Mouse (Mus musculus) midbrain, embryonic 14.5 days (tissue): ENCODE data around the gene Cmya5. TPM values are rescaled to one million over a fixed set of nuclear protein-coding genes. Genes with fewer than 3 reads are reported as not detected.

Source experiments
- ATAC-seq: fragments of 200-750 bp; cut with Nextera tagmentation; 2 replicates; pipeline ENCODE4 v1.8.0; 2017; ENCODE audit warnings: moderate number of reproducible peaks, moderate library complexity; ENCODE audit not compliant: low FRiP score, low TSS enrichment
- DNase-seq: peaks from one replicate; pipeline ENCODE4 v3.0.0-alpha.2; 2015
- H3K27ac ChIP-seq: fragments of 300-500 bp; sonication (generic); replicated peaks from 2 replicates; pipeline ENCODE4 v1.5.1; 2014; ENCODE audit warnings: mild to moderate bottlenecking, low read depth, low read length, moderate library complexity
- H3K27me3 ChIP-seq: fragments of 300-500 bp; sonication (generic); 2 replicates; pipeline ENCODE4 v1.6.1; 2014; ENCODE audit warnings: low read length, control low read depth, mixed read lengths; ENCODE audit not compliant: control insufficient read depth, insufficient read depth
- H3K36me3 ChIP-seq: fragments of 300-500 bp; sonication (generic); 2 replicates; pipeline ENCODE4 v1.6.1; 2014; ENCODE audit warnings: low read length, control low read depth; ENCODE audit not compliant: control insufficient read depth, insufficient read depth
- H3K4me1 ChIP-seq: fragments of 300-500 bp; sonication (generic); 2 replicates; pipeline ENCODE4 v1.6.1; 2014; ENCODE audit warnings: mild to moderate bottlenecking, antibody characterized with exemption, low read length, control low read depth; ENCODE audit not compliant: control insufficient read depth, insufficient read depth
- H3K4me2 ChIP-seq: fragments of 300-500 bp; sonication (generic); 2 replicates; pipeline ENCODE4 v1.6.1; 2014; ENCODE audit warnings: mild to moderate bottlenecking, low read length, moderate library complexity
- H3K4me3 ChIP-seq: fragments of 300-500 bp; sonication (generic); replicated peaks from 2 replicates; pipeline ENCODE4 v1.5.1; 2014; ENCODE audit warnings: low read depth, low read length
- H3K9ac ChIP-seq: fragments of 300-500 bp; sonication (generic); replicated peaks from 2 replicates; pipeline ENCODE4 v1.6.1; 2014; ENCODE audit warnings: mild to moderate bottlenecking, low read length, moderate library complexity
- H3K9me3 ChIP-seq: fragments of 300-500 bp; sonication (generic); 2 replicates; pipeline ENCODE4 v1.6.1; 2016; ENCODE audit warnings: low read length, control low read depth, mixed read lengths; ENCODE audit not compliant: control insufficient read depth
- whole genome bisulfite sequencing: fragments of 180-500 bp; shearing (Covaris S2); extraction: QIAGEN DNeasy Blood & Tissue Kit; methylation state at CpG from one replicate; pipeline ENCODE4 v1.1.7; 2014; 5-methylcytosine and 5-hydroxymethylcytosine counted together
- polyA plus RNA-seq: library from polyadenylated mRNA; unstranded; fragments of >200 nt; fragmentation: Nextera tagmentation; extraction: Ambion mirVana; gene quantifications from 2 replicates; pipeline ENCODE4 v1.2.1, GENCODE M21; 2014

Gene Cmya5
- polyA plus RNA-seq, 1 experiment from 2014 or later: 0.34 TPM

DNA sequence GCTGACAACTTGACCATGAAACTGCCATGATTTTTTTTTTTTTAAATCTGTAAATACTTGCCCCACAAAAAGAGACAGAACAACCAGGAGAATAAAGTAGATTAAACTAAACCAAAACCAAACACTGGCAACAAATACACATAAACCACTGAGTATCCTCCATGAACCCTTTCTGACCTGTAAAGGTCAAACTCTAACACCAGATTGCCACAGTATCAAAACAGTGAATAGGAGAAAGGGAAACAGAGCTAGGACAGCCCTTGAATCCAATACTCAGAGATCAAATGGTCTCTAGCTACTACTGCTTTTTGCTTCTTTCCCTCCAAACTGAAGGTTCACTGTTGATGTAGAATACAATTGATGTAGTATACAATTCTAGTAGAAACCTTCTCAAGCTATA is 33.0 kb upstream of the Cmya5 start:
- no peak for ATAC-seq
- no peaks in the 10 kb centered on the region for H3K4me1 ChIP-seq

DNA sequence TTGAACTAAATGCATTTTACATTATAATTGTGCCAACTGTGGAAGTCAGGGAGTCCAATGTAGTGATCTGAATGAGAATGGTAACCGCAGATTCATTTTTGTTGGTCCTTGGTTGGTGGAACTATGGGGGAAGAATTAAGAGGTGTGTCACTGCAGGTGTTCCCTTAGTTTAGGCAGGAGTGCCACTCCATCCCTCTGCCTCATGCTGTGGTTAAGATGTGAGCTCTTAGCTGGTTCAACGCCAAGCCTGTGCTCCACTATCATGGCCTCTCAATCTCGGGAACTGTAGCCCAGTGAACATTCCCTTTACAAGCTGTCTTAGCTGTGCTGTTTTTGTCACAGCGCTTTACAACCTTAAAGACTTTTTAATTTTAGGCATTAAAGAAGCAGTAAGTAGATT is 18.8 kb upstream of the Cmya5 start:
- ATAC-seq (no peak), DNase-seq (no peak)
- H3K27me3 ChIP-seq: no peaks in the 10 kb centered on the region
- peaks cover 38% of the 10 kb centered on the region for H3K36me3 ChIP-seq
- H3K27ac ChIP-seq: no peak overlapping the region
- H3K9me3 ChIP-seq: no peaks in the 10 kb centered on the region
- H3K4me1 ChIP-seq: no peaks in the 10 kb centered on the region
- no peak overlapping the region for H3K4me2 ChIP-seq
- WGBS: 95% methylated on average over 4 of the region's 4 CpGs
- H3K4me3 ChIP-seq: no peak overlapping the region
- H3K9ac ChIP-seq: no peak overlapping the region

More for the DNA sequence above, 33.0 kb upstream of the Cmya5 start:
- no peaks in the 10 kb centered on the region for H3K9me3 ChIP-seq
- no peak overlapping the region for H3K27ac ChIP-seq
- H3K27me3 ChIP-seq: no peaks in the 10 kb centered on the region
- no peak overlapping the region for H3K4me3 ChIP-seq
- H3K4me2 ChIP-seq: no peak overlapping the region
- DNase-seq: no peak
- no peak overlapping the region for H3K9ac ChIP-seq
- H3K36me3 ChIP-seq: peaks cover 26% of the 10 kb centered on the region; the same call in 1 of the 2 replicates

DNA sequence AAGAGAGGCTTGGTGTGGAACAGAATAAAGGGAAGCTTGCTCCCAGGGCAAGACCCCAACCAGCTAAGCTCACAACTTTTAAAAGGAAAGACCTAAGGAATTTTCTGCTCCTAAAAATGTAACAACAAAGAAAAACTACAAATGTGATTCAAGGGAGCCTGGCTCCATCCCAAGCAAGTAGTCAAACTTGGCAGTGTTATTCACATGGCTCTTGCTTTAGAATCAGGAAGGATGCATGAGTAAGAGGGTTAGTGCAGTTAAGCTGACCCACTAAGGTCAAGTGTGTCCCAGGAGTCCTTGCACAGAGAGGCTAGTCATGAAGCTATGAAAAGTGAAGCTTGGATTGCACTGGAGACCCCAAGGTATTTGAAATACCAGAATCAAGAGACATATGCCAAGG is 17.9 kb upstream of the Cmya5 start:
- no peak overlapping the region for H3K9ac ChIP-seq
- H3K27ac ChIP-seq: no peak overlapping the region
- H3K27me3 ChIP-seq: no peaks in the 10 kb centered on the region
- peaks cover 37% of the 10 kb centered on the region for H3K36me3 ChIP-seq
- no peak for DNase-seq
- H3K4me1 ChIP-seq: no peaks in the 10 kb centered on the region
- no peak overlapping the region for H3K4me2 ChIP-seq
- H3K4me3 ChIP-seq: no peak overlapping the region
- no peaks in the 10 kb centered on the region for H3K9me3 ChIP-seq
- no peak for ATAC-seq

DNA sequence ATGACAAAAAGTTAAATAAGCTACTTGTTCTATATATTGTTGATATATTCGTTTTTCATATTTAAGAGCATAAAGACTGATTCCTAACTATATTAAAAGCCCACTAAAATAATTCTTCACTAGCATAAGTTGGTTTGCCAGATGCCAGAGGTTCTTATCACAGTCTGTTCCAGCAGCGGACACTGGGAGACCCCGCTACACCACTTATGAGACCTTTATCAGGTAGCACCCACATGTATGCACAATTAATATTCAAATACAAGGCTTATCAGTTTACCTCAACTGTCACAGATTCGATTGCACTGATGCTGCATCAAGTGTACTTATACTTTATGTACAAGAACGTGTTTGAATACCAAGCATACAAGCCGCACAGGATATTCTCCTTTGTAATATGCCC is 13.7 kb upstream of the Cmya5 start:
- WGBS: 95% methylated on average over 6 of the region's 6 CpGs
- Histone ChIP-seq H3K9ac (no peak overlapping the region), H3K4me2 (no peak overlapping the region)

DNA sequence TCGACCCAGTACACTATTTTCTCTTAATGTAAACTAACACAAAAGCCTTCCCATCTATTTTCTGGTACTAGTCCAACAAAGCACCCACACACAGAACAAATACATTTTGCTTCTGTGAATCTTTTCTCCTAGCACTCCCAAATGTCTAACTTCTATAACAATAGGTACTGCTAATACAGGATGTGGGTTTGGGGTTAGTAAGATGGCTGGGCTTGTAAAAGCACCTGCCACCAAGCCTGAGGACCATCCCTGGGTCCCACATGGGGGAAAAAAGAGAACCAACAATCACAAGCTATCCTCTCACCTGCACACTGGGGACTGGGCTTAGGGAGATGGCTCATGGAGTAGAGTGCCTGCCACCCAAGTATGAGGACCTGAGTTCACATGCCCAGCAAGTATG is 8.8 kb upstream of the Cmya5 start:
- H3K4me1 ChIP-seq: no peaks in the 10 kb centered on the region
- no peak overlapping the region for H3K4me2 ChIP-seq
- no peak overlapping the region for H3K9ac ChIP-seq
- no peak for DNase-seq
- H3K27ac ChIP-seq: no peak overlapping the region
- no peaks in the 10 kb centered on the region for H3K27me3 ChIP-seq
- H3K9me3 ChIP-seq: no peaks in the 10 kb centered on the region
- H3K4me3 ChIP-seq: no peak overlapping the region
- no peak for ATAC-seq
- 95% methylated on average over 1 of the region's 1 CpGs for WGBS
- H3K36me3 ChIP-seq: peaks cover 33% of the 10 kb centered on the region

More for the DNA sequence above, 13.7 kb upstream of the Cmya5 start:
- H3K27ac ChIP-seq: no peak overlapping the region
- H3K4me1 ChIP-seq: no peaks in the 10 kb centered on the region
- H3K36me3 ChIP-seq: peaks cover 33% of the 10 kb centered on the region
- ATAC-seq: no peak
- H3K4me3 ChIP-seq: no peak overlapping the region
- DNase-seq: no peak
- no peaks in the 10 kb centered on the region for H3K9me3 ChIP-seq
- H3K27me3 ChIP-seq: no peaks in the 10 kb centered on the region

DNA sequence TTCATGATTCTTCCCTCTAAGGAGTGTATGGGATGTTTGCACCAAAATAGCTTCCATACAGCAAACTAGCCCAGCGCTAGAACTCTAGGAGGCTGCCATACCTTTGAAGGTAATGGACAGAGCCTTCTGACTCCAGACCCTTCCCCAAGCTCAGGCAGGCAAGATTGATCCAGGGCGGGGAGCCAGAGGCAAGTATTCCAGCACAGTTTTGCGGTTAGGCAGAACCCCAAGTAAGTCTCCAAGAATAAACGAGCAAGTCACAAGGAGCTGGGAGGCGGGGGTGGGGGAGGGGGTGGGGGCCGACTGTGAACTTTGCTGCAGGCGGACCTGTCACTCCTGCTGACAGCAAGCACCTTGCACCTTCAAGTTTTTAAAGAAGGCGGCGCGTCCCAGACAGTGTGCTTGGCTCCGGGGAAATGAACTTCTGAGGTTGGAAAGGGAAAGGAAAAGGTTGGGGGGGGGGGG is 673 bp downstream of the Cmya5 start:
- H3K27ac ChIP-seq: no peak overlapping the region
- 13% methylated on average over 11 of the region's 11 CpGs for WGBS
- DNase-seq (no peak), ATAC-seq (no peak; the same call in 1 of the 2 replicates)
- peak overlapping the region; percentile 86 for H3K4me2 ChIP-seq
- H3K4me3 ChIP-seq: peak overlapping the region; percentile 43
- peak overlapping the region; percentile 50; the same call in 1 of the 2 replicates for H3K9ac ChIP-seq
- H3K27me3 ChIP-seq: no peaks in the 10 kb centered on the region
- H3K9me3 ChIP-seq: no peaks in the 10 kb centered on the region
- peaks cover 11% of the 10 kb centered on the region; the same call in 1 of the 2 replicates for H3K4me1 ChIP-seq
- H3K36me3 ChIP-seq: peaks cover 5% of the 10 kb centered on the region; the same call in 1 of the 2 replicates

DNA sequence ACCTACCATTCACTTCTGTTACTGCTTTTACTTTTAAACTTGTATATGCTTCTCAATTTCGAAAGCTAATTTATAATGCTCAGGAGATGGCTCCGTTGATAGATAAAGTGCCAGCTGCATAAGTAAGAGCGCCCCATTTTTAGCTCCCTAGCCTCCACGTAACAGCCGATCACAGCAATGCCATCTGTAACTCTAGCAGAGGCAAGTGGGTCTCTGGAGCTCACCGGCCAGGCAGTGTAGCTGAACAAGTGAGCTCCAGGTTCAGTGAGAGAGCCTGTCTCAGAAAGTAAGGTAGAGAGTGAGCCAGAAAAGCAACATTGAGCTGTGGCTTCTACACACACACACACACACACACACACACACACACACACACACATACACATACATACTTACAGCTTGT is 3.3 kb downstream of the Cmya5 start:
- peaks cover 11% of the 10 kb centered on the region; the same call in 1 of the 2 replicates for H3K4me1 ChIP-seq
- no peak overlapping the region for H3K4me2 ChIP-seq
- no peaks in the 10 kb centered on the region for H3K9me3 ChIP-seq
- no peak overlapping the region for H3K27ac ChIP-seq
- no peak overlapping the region for H3K9ac ChIP-seq
- WGBS: 97% methylated on average over 6 of the region's 6 CpGs
- ATAC-seq (no peak), DNase-seq (no peak)
- no peaks in the 10 kb centered on the region for H3K27me3 ChIP-seq
- H3K36me3 ChIP-seq: no peaks in the 10 kb centered on the region
- H3K4me3 ChIP-seq: no peak overlapping the region

DNA sequence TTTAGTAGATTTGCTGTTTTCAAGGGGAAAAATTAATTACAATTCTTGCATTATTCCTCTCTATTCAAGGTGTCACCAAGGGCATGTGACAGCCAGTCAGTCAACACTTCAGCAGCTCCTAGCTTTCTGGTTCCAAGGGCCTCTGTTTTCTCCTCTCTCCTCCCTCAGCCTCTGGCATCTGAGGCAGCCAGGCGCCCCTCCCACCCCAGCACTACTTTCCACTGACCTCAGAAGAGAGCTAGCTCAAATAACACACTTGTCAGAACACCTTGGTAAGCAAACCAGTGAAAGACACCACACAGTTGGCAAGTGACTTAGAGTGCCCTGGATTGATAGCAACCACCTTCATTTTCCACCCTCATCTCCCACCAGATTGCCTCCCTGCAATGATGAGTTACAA is 6.5 kb downstream of the Cmya5 start:
- Histone ChIP-seq H3K36me3 (no peaks in the 10 kb centered on the region), H3K9ac (no peak overlapping the region), H3K27me3 (no peaks in the 10 kb centered on the region), H3K9me3 (no peaks in the 10 kb centered on the region), H3K4me2 (no peak overlapping the region), H3K4me1 (no peaks in the 10 kb centered on the region), H3K27ac (no peak overlapping the region), H3K4me3 (no peak overlapping the region)
- ATAC-seq (no peak), DNase-seq (no peak)
- 68% methylated on average over 1 of the region's 1 CpGs for WGBS

DNA sequence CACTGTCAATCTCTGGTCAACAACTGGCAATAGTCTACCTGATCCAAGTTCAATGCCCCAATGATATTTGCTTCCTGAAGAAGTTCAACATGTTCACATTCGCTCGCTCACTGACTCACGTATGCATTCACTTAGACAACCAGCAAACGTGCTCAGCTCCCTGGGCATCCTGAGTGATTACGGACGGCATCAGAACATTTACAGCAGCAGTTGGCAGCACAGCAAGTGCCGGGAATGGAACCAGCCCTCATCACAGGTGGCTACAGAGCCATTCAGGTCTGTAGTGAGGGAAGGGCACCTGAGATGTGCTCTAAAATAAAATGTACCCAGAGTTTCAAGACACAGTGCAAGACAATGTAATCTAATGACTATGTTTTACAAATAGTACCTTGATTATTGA is 7.4 kb downstream of the Cmya5 start:
- Histone ChIP-seq H3K9ac (no peak overlapping the region), H3K27me3 (no peaks in the 10 kb centered on the region), H3K27ac (no peak overlapping the region), H3K36me3 (no peaks in the 10 kb centered on the region), H3K4me3 (no peak overlapping the region), H3K4me1 (no peaks in the 10 kb centered on the region), H3K9me3 (no peaks in the 10 kb centered on the region), H3K4me2 (no peak overlapping the region)
- no peak for ATAC-seq
- no peak for DNase-seq
- 93% methylated on average over 7 of the region's 7 CpGs for WGBS
